Mouse (Mus musculus) heart, postnatal 0 days (tissue): ENCODE results near the gene Nxph4.

Experiments used
- CTCF ChIP-seq: IDR thresholded peaks from 2 replicates; pipeline ENCODE4 v1.5.1; 2016; ENCODE audit warnings: antibody characterized with exemption, control low read depth, low read depth
- EP300 ChIP-seq: IDR thresholded peaks from 2 replicates; pipeline ENCODE4 v1.6.1; 2016; ENCODE audit warnings: antibody characterized with exemption, low read depth

DNA sequence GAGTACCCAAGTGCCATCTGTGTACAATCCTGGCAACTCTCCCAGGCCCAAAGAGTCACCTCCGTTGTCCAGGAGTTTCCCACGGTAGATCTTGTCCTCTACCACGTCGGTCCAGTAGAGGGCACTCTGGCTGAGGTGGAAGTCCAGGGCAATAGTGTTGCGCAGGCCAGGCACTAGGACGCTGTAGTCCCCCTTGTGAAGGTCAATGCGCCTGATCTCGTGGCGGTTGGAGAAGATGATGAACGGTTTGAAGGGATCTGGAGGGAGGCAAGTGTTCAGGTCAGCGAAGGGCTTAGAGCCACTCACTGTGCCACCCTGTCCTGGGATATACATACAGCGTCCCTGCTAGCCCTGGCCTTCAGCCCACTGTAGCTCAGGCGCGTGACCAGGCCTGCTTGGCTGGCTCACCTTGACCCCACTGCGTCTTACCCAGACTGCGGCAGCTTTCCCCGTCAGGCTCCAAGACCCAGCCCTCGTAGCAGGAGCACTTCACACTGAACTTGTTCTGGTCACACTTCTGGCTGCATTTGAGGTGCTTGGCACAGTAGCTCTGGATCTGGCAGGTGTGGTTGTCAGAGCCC is 42.1 kb upstream of the Nxph4 start:
- TF ChIP-seq CTCF (peak; percentile 73), EP300 (no peak)
